Mouse (Mus musculus): ENCODE measurements around the gene Vnn1.

The Vnn1 gene

DNA sequence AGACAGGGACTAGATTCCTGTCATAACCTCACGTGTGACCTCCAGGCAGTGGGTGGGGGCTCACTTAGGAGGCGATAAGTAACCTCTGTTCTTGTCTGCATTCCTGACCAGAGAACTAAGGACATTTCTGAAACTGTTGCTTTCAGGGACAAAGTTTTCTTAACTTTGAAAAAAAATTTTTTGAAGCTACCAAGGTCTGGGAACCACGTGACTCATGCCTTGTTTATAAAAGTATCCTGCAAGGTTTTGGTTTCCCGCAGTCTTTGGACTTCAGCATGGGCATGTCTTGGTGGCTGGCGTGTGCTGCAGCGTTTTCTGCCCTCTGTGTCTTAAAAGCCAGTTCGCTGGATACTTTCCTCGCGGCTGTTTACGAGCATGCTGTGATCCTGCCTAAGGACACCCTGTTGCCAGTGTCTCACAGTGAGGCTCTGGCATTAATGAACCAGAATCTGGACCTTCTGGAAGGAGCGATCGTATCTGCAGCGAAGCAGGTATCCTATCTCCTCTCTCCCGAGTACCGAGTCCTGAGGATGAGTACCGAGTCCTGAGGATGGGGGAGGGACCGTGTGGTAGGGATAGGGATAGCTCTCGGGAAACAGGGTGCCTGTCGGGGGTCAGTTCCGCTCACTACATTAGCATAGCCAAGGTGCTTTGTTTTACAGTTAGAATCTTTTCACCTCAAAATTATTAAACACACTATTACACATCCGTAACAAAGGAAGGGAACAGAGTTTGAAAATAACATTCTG, at the start of gene Vnn1:
Vnn1 (plus strand) TSS at position 88 of the 749 bp plus-strand sequence.
- in situ Hi-C loops (cut with MboI; ENCODE audit: low sequenced_read_pairs) = no loop called here

DNA sequence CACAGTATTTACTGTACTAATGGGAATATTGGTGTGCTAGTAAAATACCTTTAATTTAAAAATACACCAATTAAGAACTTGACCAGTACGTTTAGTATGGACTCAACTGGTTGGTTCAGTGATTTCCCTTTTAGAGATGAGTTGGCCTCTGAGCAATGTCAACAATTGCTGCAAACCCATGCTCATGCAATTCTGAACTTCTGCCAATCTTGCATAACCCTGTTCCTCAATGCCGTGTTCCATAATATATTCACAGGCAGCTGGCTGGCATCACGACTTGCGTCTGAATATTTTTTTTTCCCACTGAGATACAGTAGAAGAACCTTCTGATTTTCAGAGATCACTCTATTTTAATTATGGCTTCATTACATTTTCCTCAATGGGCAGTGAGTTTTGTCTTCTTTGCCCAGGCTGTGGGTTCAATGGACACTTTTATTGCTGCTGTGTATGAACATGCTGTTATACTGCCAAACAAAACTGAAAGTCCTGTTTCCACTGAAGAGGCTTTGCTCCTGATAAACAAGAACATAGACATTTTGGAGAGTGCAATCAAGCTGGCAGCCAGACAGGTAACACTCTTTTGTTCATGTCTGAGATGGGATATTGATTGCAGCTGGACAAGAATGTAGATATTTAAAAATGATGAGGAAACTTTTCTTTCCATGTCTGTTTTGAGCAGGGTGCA, 43.1 kb upstream of the Vnn1 start, which contains the start of gene Vnn3:
Vnn3 (plus strand) TSS at position 235 of the 685 bp plus-strand sequence.
- in situ Hi-C loops (cut with MboI; ENCODE audit: low sequenced_read_pairs) = no loop called here

DNA sequence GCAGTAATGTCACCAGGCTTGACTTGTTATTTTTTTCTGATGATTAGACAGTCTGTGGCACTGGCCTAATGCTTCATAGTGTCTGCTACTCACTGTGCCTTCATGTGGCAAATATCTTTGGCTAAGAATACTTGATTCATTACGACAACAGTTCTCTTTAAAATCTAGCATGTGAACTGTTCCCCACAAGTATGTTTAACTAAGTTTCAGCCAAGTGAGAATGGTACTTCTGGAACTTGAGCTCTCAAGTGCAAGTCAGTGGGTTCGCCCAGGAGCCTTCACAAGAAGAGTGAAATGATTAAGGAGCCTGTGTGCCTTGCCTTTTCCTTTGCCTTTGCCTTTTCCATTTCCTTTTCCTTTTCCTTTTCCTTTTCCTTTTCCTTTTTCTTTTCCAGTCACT, 42.4 kb upstream of the Vnn1 start:
- in situ Hi-C loops (cut with MboI; ENCODE audit: low sequenced_read_pairs) = no loop called here

DNA sequence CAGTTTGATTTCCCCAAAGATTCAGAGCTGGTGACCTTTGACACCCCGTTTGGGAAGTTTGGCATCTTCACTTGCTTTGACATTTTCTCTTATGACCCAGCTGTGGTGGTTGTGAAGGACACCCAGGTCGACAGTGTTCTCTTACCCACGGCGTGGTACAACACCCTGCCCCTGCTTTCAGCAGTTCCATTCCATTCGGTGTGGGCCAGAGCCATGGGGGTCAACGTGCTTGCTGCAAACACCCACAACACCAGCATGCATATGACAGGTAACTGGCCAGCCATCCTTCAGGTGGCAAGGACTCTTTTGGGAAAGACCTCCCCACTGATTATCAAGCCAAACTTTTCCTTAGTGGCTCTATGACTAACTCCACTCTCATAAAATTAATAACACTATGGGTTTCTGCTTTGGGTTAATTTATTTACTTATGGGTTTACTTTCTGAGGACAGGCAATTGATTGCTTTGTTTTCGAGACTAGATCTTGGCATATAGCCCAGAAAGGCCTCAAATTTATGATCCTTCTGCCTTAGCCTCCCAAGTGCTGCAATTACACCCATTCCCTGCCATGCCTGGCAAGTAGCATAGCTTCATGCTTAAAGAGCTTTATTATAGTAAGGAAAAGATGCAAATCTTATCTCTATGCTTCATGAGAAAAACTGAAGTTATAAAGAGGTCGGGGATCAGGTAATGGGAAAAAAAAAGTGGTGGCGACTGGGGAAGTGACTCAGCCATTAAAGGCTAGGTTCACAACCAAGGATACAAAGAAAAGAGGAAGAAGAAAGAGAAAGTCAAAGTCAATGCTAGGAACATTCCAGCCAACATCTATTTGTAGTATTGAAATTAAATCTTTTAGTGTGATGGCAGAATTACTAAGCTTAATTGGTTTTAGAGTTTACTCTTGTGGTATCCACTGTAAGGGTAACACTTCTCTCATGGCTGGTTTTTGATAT, 29.9 kb upstream of the Vnn1 start:
- in situ Hi-C loops (cut with MboI; ENCODE audit: low sequenced_read_pairs) = no loop called here

DNA sequence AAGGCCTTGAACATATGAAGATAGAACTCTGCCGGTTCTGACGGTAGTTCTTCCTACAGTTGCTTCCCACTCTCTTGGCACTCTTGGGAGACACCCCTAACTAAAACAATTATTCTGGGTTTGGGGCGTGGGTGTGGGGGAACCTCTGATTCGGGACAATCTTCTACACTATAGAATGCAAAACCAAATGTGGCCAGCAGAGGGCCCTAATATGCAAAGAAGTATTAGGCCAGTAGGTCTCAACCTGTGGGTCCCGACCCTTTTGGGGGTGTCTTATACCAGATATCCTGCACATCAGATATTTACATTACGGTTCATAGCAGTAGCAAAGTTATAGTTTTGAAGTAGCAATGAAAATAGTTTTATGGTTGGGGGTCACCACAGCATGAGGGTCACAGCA, 13.8 kb upstream of the Vnn1 start:
- in situ Hi-C loops (cut with MboI; ENCODE audit: low sequenced_read_pairs) = no loop called here

DNA sequence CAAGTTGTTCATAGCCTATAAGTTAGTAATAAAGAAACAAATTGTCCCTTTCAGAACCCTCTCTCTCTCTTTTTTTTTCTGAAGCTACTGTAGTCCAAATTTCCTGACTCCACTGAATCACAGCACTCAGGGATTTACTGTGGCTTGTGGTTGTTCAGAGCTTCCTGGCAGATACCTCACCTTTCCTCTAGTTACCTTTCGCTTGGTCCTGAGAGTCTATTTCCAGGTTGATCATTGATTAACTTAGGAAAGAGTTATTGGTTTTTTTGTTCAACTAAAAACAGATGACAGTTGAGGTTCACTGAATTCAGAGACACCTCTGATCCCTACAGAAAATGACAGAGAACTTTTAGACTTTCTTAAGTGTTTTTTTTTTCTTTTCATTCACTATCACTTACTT, 9.6 kb upstream of the Vnn1 start:
- in situ Hi-C loops (cut with MboI; ENCODE audit: low sequenced_read_pairs) = no loop called here

DNA sequence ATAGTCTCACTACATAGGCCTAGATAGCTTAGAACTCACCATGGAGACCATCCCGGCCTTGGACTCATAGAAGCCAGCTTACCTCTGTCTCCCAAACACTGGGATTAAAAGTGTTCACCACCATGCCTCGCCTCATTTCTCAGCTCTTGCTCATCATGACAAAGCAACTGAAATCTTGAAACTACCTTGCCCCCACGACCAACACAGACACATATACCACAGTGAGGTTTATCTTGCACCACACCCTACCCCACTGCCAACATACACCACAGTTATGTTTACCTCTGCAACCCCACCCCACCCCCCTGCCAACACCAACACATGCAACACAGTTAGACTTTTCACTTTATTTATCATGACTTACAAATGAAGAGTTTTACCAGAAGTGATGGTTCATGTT, 8.4 kb upstream of the Vnn1 start:
- in situ Hi-C loops (cut with MboI; ENCODE audit: low sequenced_read_pairs) = no loop called here

DNA sequence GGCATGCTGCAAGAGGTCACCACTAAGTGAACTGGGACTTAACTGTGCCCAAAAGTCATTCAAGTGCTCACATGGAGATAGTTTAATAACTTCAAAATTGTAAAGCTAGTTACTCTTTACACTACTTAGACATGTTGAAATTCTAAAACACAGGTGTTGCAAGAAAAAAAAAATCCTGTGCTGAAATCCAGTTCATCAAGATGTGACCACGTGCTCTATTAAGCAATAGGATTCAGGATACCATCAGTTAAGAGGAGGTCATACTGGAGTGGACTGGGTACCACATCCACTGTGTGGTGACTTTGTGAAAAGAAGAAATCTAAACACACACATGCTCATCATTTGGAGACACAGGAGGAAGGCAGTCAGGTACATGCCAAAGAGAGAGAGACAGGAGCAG, 1.5 kb upstream of the Vnn1 start:
- in situ Hi-C loops (cut with MboI; ENCODE audit: low sequenced_read_pairs) = no loop called here

DNA sequence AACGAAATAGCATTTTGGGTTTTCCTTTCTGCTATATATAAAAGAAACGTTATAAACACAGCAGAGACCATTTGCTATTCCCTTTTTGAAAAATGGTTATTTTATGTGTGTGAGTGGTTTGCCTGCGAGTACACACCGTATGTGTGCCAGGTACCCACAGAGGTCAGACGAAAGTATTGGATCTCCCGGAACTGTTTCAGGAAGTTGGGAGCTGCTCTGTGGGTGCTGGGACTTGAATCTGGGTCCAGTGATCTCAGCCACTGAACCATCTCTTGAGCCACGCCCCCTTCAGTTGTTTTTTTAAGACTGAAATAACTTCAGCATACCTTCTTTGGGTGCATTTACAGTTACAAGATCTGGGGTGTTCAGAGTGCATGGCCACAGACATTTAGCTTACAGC, 888 bp downstream of the Vnn1 start:
- in situ Hi-C loops (cut with MboI; ENCODE audit: low sequenced_read_pairs) = no loop called here

DNA sequence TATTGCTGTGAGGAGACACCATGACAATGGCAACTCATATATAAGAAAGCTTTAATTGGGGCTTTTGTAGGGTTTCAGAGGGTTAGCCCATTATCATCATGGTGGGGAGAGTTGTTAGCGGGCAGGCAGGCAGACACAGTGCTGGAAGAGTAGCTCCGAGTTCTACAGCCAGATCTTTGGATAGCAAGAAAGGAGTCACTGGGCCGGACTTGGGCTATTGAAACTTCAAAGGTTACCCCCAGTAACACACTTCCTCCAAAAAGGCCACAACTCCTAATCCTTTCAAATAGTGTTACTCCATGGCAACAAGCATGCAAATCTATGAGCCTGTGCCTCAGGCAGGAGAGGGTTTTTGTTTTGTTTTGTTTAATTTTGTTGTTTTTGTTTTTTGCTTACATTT, 6.6 kb downstream of the Vnn1 start:
- in situ Hi-C loops (cut with MboI; ENCODE audit: low sequenced_read_pairs) = no loop called here

DNA sequence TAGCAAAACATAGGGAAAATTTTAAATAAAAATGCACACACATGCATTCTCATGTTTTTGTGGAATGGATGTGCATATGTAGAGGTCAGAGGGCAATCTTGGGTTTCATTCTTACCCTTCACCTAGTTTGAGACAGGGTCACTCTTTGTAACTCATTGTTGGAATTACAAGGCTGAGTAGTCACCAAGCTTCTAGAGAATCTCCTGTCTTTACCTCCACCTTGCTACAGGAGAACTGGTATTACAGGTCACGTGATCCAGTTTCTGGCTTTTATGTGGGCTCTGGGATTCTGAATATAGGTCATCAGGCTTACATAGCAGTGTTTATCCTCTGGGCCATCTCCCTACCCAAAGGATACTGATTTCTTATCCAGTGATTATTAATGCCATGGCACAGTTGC, 11.2 kb downstream of the Vnn1 start:
- in situ Hi-C loops (cut with MboI; ENCODE audit: low sequenced_read_pairs) = no loop called here

DNA sequence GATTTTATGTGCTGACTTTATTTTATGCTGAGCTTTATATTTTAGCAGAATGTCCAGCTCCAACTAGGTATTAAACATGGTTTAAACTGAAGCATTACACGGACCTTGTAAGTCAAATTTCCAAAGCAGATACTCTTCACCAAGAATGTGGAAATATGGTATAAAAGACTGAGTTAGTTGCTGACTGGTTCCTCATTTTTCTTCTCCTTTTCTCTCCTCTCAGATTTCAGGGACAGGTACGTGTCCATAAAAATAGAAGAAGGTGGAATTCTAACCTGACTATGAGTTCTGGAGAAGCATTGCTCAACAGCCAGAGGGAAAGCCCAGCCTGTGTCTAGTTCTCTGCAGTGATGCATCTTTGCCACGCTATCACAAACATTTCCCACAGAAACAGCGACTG, 25.6 kb downstream of the Vnn1 start, which contains the start of gene Taar1:
Taar1 (plus strand) TSS at position 301 of the 400 bp plus-strand sequence.
- in situ Hi-C loops (cut with MboI; ENCODE audit: low sequenced_read_pairs) = no loop called here

DNA sequence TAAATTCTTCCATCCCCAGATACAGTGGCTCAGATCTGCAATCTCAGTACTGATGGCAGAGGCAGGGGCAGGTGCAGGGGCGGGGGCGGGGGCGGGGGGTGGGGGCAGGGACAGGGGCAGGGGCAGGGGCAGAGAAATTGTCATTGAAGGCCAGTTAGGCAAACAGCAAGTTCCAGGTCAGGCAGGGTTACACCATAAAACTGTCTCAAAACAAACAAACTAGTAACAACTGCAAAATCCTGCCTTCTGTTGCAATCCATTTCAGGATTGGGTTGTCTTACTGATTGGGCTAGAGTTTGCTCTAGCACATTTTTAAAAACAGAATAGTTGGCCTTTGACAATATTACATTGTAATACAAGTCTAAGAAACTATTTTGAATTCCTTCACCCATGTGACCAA, 28.0 kb downstream of the Vnn1 start:
- in situ Hi-C loops (cut with MboI; ENCODE audit: low sequenced_read_pairs) = no loop called here

DNA sequence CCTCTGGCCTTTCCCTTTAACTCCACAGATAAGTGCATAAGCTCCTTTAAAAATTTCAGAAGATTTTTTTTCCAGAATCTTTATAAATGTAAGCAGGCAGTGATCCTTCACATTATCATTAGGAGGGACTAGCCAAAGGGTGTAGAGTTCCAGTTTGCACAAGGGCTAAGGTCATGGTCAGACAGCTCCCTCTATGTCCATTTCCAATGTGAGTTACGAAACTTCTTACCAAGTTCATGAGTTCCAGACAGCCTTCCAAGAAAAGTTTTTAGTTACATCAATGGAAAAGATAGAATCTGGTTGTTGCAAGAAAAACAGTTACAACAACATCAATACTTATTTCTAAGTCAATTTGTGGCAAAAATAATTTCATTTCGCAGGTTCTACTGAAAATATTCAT, 29.5 kb downstream of the Vnn1 start:
- in situ Hi-C loops (cut with MboI; ENCODE audit: low sequenced_read_pairs) = no loop called here

DNA sequence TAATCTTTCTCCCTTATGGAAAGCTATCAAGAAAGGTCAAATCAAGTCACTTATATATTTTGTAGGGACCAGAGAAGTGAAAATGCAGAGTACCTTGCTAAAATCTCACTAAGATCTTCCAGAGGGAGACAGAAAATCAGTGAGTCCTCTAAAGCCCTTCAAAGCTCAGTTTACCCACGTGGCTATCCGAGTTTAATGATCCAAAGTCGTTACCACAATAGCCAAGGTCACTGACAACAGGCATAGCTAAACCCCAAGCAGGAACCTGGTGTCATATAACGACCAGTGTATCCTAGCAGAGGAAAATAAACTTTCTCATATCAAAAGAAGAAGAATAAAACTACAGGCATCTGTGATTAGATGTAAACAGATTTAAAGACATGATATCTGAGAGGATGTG, 43.1 kb downstream of the Vnn1 start:
- in situ Hi-C loops (cut with MboI; ENCODE audit: low sequenced_read_pairs) = no loop called here

DNA sequence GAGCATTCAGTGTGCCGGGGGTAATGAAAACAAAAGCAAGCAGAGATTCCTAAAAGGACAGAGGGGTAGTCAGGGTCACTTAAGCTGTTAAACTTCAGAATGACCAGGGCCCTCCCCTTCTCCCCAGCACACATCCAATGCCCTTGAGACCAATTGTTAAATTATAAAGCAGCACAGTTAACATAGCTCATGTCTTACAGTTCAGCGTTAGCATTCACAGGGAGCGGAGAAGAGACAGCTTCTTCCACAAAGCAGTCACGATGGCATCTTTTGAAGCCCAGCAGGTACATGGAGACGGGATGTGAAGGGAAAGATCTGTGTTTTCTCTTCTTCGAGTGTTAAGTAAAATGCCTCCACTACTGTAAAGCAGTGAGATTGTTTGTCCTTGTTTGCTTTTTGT, 43.8 kb downstream of the Vnn1 start, which contains the start of gene Taar2:
Taar2 (plus strand) TSS at position 261 of the 400 bp plus-strand sequence.
- in situ Hi-C loops (cut with MboI; ENCODE audit: low sequenced_read_pairs) = no loop called here

DNA sequence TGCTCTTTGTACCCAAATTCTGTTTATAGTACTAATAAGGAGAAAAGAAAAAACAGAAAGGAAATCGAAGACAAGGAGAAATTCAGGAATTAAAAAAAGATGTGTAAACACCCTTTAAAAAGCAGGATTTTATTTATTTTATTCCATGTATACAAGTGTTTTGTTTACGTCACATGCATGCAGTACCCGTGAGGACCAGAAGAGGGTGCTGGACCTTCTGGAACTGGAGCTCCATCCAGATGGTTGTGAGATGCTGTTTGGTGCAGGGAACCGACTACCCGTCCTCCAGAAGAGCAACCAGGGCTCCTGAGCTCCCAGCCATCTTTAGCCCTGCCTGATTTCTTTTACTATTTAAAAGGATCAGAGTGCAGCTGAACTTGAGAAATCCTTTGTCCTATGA, 48.0 kb downstream of the Vnn1 start:
- in situ Hi-C loops (cut with MboI; ENCODE audit: low sequenced_read_pairs) = no loop called here

DNA sequence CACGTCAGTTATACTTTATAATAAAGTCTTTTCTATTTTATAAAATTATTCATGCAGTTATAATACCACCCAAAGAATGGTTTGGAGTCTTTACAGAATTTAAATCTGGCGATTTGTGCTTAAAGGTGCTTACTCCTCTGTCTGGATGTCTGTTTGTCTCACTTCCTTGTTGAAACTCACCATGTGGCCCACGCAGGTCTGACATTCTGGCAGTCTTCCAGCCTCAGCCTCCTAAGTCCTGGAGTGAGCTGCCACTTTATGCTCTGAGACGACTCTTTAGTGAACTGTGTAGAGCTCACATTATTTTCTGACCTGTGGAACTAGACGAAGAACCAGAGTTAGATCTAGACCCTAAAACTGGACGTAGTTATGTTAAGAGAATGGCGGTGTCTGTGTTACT, 53.5 kb downstream of the Vnn1 start:
- in situ Hi-C loops (cut with MboI; ENCODE audit: low sequenced_read_pairs) = no loop called here

DNA sequence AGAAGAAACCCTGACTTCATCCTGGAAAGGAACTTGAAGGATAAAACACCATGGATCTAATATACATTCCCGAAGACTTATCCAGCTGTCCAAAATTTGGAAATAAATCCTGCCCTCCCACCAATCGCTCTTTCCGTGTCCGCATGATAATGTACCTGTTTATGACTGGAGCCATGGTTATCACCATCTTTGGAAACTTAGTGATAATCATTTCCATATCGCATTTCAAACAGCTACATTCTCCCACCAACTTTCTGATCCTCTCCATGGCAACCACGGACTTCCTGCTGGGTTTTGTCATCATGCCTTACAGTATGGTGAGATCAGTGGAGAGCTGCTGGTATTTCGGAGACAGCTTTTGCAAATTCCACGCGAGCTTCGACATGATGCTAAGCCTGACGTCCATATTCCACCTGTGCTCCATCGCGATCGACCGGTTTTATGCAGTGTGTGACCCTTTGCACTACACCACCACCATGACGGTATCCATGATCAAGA, 55.1 kb downstream of the Vnn1 start, which contains the start of gene Taar3:
Taar3 (plus strand) TSS at position 51 of the 498 bp plus-strand sequence.
- in situ Hi-C loops (cut with MboI; ENCODE audit: low sequenced_read_pairs) = no loop called here

DNA sequence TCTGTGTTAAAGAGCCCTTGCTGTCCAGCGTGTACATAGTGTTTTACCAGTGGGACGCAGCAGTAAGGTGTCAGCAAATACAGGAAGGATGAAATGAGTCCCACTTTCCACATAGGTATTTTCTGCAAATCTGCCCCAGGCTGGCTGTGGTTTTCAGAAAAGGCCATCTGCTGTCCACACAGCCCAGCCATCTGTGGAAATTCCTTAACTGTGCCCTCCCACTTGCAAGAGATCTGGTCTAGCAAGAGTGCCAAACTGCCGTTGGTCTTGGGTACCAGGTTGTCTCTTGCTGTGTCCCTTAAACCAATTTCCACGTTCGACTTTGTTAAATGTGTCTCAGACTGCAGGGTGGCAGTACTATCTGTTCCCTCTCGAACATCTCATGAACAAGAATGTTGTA, 57.2 kb downstream of the Vnn1 start:
- in situ Hi-C loops (cut with MboI; ENCODE audit: low sequenced_read_pairs) = no loop called here
